Mouse (Mus musculus) brain, embryonic 14.5 days (tissue): ENCODE data around the gene Dpp6.

Experiments used
- CTCF ChIP-seq: fragments of 200-500 bp; IDR thresholded peaks from 2 replicates; pipeline ENCODE4 v1.5.1; 2012; ENCODE audit warnings: inconsistent platforms, mild to moderate bottlenecking, moderate library complexity, borderline replicate concordance; ENCODE audit not compliant: insufficient read depth, insufficient read length; ENCODE audit errors: extremely low read depth
- POLR2A ChIP-seq: fragments of 200-500 bp; IDR thresholded peaks from 2 replicates; pipeline ENCODE4 v1.6.1; 2012; ENCODE audit warnings: mild to moderate bottlenecking, inconsistent platforms, borderline replicate concordance; ENCODE audit not compliant: poor library complexity, insufficient read depth, insufficient read length, severe bottlenecking; ENCODE audit errors: extremely low read depth

GRCm38 (mm10) chr5:27035891-27036290 lies 218.9 kb downstream of the Dpp6 start:
- TF ChIP-seq CTCF, result peak; percentile 61
- no peak for TF ChIP-seq POLR2A
